Mouse (Mus musculus) layer of hippocampus, adult 9-10 months (tissue): ENCODE data around the gene Usp39.
A peak's percentile ranks its signal among the peaks of the same experiment; 100 is the strongest.

ENCODE experiments used
- DNase-seq: peaks from one replicate; pipeline ENCODE4 v3.0.0; 2022; ENCODE audit warnings: low spot score

Usp39 gene

DNA sequence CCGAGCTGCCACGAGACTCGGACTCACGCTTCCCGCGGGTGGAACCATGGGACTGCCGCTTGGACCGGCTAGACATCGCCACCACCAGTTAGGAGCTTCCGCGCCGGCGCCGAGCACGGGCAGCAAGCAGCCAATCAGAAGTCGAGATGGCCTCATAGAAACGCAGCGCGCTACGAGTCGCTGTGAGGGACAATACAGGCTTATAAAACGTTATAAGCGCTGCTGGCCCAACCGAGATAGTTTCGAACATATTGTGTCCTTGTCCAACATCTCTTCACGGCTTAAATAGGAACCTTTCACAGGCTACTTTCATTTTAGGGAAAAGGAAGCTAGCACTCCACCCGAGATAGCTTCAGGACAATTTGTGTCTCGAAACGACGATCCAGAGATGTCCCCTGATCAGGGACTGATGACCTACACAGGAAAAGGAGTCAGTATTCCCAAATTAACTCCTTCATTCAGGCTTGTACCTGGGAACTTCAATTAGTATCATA is at the start of gene Usp39:
Gene Usp39 (minus strand): TSS at position 111 of the 494 bp plus-strand sequence.
- peak; percentile 87 for DNase-seq

DNA sequence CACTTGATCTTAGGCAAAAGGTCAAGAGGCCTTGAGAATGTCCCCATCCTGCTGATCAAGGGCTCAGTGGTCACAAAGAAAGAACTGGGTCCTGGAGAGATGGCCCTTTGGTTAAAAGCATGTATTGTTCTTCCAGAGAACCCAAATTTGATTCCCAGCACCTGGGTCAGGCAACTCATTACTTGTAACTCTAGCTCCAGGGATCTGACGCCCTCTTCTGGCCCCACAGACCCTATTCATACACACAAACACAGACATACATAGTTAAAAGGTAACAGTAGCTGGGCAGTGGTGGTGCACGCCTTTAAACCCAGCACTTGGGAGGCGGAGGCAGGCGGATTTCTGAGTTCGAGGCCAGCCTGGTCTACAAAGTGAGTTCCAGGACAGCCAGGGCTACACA is 47.4 kb upstream of the Usp39 start:
- DNase-seq = no peak

DNA sequence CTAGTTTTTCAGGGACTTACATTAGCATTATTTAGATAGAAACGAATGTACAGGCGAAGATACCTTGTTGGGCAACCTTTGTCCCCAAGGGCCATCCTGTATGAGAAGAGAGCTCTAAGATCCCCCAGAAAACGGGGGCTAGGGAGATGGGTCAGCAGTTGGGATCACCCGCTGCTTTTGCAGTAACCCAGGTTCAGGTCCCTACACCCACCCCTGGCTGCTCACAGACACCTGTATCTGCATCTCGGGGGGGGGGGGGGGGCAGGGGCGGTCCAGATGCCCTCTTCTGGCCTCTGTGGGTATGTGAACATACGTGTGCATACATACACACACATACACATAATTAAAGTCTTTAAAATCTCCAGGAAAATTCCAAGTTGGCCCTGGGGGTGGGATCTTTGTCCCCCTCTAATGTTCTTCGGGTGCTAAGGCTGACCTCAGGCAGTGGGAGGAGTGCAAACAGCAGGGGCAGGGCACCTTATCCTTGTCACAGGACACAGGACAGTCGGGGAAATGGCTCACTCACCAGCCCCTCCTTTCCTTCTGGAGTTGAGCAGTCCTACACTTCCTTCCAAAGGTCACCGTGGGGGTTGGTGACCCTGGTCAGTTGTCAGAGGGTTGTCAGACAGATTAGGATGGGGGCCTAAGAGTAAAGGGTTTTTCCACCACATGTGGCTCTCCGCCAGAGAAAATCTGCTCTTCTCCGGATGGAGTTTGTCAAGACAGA is 46.0 kb upstream of the Usp39 start:
- DNase-seq = no peak

DNA sequence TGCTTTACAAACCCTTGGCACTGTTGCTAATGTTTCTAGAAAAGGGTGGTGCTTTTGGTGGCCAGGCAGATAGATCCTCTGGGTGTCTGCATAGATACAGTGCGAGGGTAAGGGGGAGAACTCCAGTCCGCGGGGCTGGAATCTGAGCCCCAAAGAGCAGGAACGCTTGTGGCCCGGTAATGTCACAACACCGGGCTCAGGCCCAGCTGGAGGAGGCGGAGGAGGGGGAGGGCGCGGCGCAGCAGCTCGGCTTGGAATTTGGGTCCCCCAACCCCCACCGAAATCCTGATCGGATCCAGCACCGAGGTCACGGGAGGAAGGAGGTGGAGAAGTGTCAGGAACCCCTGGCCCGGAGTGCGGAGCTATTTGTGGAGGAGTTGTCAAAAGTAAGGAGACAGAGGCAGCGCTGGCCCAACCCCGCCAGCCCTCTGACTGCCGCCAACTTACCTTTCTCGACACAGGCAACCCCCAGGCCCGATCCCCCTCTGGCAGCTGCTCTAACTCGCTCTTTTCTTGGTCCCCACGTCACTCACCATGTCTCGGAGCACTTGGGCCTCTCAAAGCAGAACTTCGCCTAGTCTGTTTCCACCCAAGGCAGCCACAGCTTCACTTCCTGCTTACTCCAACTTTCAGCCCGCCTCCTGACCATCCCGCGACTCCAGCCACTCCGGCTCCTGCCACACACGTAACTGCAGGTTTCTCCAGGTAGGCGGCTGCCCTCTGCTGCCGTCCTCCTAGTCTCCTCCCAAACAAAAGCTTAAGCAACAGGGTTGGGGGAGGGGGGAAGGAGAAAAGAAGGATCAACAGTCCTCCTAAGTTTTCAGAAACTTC is 45.2 kb upstream of the Usp39 start, which contains the start of gene Vamp8:
Gene Vamp8 (minus strand): TSS at position 763 of the 831 bp plus-strand sequence.
- no peak for DNase-seq

DNA sequence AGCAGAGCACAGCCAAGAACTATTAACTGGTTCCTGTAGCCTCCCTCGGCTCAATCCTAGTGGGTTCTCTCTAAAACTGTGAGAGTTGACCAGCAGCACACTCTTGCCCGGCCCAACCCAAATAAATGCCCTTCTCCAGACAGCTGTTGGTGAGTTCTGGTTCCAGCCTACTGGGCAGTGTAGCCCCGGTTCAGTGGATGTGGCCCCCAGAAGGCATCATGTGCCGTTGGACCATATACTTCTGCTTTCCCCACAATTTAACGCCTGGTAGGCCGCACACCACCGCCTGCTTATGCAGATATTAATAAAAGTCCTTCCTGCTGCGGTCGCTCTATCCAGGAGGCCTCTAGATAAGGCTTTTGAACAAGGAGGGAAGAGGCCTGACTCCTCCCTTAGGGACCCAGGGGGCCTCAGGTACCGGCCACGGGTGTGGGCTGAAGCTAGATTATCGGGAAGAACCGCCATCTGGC is 44.5 kb upstream of the Usp39 start:
- DNase-seq = no peak

DNA sequence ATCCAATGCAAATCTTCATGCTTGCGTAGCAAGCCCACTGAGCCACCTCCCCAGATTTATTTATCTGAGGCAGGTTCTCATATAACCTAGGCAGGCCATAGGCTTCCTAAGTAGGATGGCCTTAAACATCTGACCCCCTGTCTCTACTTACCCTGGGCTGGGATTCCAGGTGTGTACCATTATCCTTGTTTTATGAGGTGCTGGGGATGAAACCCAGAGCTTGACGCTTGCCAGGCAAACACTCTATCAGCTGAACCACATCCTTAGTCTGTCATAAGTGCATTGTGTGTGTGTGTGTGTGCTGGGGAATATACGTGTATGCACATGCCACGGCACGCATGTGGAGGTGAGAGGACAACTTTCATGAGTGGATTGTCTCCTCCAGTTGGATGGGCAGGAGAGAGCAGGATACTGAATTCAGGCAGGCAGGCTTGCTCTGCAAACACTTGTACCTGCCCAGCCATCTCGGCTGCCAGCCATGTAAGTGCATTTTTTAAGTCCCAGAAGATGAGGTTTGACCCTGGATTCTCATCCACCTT is 43.9 kb upstream of the Usp39 start:
- no peak for DNase-seq

DNA sequence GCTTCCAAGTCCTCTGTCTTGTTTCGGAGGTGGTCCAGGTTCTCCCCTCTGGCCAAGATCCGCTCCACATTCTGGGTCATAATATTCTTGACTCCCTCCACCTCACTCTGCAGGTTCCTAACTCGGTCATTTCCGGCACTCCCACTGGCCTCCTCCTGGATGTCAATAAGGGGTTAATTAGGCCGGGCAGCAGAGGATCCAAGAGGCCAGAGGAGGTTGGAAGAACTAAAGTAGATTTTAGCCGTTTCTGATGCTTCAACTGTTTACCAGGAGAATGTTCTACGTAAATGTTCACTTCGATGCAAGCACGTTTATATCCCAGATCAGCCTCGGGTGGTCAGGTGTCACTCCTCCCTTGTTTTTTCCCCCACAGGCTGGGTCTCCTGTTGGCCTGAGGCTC is 43.3 kb upstream of the Usp39 start:
- no peak for DNase-seq

DNA sequence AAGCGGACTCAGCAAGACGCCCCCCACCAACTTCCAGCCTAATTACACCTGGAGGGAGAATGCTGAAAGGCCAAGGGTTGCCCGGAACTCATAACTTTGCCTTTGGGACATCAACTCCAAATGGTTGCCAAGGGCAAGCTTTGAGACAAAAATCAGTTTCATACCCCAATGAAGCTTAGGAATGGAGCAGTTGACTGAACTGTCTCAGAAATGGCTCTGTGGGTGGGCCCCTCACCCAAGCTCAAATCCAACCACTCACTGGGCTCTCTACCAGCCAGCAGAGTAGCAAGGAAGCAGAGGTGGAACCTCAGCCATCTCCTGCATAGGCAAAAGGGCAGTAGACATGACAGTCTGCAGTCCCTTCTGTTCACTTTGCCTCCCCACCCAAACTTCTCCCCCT is 42.8 kb upstream of the Usp39 start:
- no peak for DNase-seq

DNA sequence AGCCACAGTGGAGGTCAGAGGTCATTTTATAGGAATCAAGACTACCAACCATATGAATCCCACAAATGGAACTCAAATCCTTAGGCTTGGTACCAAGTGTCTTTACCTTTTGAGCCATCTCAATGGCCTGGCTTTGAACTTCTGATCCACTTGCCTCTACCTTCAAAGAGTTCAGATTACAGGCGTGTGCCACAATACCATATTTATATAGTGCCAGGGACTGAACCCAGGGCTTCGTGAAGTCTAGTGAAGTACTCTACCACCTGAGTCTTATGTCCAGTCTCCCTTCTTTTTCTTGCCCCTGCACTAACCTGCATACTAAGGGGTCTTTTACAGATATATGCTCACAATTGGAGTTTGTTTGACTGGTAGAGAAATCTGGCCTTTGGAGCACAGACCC is 41.6 kb upstream of the Usp39 start:
- DNase-seq = no peak

DNA sequence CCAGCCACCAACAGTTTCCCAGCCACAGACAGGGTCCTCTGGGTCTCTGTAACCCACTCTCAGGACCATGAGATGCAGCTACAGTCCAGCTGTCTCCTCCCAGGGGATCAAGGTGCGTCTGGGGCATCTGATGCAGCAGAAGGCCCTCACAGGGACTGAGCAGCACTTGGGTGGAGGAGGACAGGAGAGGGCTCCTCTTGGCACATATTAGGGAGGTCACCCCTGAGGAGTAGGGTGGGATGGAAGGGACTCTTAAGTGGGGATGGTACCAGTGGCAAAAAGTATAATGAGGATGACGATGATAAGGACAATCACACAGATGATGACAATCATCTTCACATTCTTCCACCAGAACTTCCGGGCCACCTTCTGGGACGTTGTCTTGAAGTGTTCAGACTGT is 40.3 kb upstream of the Usp39 start:
- DNase-seq = no peak

DNA sequence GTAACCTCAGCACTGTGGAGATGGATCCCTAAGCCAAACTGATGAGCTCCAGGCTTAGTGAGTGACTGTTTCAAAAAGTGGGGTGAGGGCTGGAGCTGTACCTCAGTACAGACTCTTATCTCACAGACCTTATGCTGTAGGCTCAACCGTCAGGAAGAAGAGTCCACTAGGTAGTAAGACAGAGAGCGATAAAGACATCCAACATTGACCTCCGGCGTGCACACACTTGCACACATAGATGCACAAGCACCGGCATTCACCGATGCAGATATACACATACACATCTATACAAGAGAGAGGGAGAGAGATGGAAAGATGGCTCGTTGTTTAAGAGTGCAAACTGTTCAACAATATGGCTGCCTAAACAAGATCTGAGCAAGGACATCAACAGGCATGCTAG is 39.0 kb upstream of the Usp39 start:
- DNase-seq = no peak

DNA sequence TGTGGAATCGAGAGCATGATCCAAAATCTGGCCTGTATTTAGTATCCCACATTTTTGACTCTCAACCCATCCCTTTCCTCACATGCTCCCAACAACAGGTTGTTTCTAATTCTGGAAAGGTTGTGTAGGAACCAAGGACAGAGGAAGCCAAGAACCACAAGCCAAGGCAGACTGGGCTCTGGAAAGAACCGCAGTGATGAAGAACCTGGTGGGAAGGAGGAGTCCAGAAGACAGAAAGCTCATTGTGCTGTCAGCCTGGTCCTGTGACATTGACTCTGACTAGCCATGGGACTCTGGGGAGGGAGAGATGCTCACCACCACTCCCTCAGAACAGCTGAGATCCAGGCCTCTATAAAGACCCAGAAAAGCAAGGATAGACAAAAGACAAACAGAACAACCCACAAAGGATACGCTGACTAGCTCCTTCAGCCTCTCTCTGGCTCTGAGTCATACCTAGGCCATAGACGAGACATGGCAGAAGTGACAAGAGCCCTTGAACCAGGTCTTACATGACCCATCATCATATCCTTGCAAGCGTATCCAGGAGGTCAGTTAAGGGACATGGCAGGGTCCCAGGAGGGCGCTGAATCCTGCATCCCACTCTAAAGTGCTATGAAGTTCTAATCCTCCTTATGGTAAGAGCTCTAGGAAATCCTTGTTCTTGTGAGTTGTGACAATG is 38.3 kb upstream of the Usp39 start:
- no peak for DNase-seq

DNA sequence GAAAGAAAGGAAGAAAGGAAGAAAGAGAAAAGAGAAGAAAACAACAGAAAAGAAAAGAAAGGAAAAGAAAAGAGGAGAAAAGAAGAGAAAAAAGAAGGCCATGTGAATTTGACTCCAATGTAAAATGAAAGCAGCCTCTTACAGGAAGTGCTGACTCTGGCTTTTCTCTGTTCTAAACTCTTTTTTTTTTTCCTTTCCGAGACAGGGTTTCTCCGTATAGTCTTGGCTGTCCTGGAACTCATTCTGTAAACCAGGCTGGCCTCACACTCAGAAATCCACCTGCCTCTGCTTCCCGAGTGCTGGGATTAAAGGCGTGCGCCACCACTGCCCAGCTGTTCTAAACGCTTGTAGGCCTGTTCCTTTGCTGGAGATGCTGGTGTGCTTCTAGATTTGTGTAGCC is 37.5 kb upstream of the Usp39 start:
- no peak for DNase-seq

DNA sequence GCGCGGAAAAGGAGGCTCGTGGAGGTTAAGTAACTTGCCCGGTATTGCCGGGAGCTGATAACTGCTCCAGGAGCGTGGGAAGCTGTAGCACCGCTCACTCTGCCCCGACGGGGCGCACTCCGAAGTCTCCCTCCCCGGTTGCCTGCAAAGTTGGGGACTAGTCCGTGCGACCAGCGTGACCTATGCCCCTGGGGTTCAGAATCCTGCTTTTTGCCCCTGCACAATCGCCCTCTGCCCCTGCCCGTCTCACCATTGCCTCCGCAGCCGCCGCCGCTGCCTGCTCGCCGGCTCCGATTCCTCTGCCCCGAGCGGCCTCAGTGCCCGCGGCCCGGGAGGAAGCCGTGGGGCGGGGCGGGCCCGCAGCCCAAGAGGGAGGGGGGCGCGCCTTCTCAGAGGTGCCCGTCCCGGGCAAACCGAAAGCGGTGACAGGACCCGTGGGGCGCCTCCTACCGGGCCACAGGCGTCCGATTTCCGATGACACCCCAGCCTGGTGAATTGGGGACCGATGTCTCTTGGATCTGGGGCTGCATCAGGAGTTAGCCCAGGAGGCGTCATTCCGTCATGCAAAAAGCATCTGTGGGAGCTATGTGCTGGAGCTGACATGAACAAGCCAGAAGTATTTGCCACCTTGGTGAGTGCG is 35.3 kb upstream of the Usp39 start, which contains the start of gene Vamp5:
Gene Vamp5 (minus strand): TSS at position 338 of the 640 bp plus-strand sequence.
- DNase-seq = no peak

DNA sequence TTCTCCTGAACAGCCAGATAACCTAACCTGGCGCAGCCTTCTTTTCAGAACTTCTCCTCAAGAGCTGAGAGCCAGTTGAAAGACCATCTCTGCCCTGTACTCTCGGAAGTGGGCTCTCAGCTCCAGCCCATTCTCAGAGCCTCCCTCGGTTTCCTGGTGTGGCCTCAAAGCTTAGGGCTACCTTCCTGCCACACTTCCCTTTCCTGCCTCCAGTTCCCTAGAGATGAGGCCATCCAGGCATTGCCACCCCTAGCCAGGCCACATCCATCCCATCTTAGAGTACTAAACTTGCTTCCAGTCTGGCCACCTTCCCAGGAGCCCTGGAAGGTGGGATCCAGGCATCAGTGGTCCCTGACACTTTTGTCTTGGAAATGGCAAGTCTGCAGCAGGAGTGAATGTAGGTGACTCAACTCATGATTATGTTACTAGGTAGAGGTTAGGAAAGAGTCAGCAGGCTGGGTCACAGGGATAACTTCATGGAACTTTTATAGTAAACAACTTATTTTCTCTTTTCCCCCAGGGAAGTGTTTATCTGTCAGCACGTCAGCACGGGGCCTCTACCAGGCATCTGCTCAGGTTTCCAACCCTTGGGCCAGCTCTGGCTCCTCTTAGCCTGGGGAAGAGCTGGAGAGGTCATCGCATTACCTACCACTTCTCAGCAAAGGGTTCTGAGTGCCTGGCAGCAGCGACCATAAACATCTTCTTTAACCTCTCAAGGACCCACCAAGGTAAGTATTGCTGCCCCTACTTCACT is 34.6 kb upstream of the Usp39 start:
- DNase-seq = no peak

DNA sequence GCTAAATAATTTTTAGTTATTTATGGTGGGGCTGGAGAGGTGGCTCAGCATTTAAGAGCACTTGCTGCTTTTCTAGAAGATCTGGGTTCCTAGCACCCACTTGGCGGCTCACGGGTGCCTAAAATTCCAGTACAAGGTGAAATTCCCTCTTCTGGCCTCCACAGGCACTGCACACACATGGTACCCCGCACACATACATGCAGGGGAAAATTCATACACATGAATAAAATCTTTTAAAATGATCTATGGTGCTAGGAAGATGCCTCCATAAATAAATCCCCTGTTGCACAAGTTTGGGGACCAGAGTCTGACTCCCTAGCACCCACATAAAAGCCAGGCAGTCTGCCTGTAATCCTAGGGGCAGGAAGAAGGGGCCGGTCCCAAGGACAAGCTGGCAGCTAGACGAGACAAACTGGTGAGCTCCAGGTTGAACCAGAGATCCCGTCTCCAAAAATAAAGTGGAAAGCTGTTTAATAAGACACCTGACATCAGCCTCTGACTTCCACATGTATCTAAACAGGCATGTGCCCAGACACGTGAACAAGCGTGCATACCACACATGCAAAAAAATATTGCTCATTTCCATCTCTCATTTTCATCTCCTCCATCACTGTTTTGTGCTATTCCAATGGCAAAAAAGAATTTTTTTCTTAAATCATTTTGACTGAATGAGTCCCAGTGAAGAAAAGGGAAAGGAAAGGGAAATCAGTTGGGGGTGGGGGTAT is 33.7 kb upstream of the Usp39 start:
- DNase-seq = no peak

DNA sequence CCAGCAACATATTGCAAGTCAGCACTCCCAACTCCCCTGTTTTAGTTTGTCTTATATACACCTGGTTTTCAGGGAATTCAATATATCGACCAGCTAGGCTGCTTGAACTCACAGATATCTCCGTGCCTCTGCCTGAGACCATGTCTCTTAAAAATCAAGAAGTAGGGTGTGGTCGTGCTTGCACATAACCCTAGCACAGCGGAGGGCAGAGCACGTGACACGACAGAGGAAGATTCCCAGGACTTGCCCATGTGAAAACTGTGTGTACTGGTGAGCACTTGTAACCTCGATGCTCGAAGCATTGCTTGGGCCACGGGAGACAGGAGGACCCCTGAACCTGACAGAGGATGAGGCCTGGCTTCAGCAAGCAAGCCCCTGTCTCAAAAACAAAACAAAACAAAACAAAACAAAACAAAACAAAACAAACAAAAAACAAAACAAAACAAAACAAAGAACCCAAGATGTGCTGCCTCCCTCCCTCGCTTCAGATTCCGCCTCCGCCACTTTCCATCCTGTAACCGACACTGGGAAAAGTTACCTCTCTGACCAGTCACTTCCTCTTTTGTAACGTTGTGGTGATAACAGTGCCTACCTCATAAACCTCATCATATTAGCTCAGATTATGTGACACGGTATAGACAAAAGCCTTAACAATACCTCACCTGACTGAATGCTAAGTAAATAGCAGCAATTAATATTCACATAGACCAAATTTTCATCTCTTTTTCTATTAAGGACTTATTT is 30.0 kb upstream of the Usp39 start:
- DNase-seq = no peak

DNA sequence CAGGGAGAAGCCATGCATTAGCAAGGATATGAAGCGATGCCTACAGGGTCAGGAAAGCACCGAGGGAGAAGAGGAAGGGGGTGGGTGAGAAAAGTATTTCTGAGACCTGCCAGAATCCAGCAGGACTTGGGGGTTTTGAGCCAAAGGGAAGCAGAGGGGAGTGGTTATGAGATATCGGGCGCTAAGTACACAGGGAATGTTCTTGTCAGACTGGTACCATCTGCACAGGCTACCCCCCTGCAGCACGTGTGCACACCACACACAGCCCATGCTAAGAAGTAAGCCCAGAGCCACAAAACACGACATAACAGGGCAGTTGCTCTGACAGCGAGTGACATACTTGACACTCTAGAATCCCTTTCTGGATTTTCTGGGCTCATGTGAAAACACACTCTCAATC is 29.2 kb upstream of the Usp39 start:
- DNase-seq = no peak

DNA sequence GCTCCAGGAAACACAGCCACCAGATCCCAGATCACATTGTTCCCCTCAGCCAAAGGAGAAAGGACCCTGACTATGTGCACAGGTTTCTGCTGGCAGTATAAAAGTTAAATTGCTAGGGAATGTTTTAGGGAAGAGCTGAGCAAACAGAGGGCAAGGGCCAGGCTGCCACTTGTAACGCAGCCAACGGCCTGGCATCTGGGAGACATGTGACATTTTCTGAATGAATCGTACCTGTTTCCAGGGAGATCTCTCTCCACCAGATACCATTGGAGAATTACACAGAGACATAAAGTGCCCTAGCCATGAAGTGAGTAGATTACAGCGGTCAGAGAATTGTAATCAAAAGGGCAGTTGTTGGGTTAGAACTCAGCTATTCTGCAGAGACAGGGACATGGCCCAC is 28.2 kb upstream of the Usp39 start:
- no peak for DNase-seq

DNA sequence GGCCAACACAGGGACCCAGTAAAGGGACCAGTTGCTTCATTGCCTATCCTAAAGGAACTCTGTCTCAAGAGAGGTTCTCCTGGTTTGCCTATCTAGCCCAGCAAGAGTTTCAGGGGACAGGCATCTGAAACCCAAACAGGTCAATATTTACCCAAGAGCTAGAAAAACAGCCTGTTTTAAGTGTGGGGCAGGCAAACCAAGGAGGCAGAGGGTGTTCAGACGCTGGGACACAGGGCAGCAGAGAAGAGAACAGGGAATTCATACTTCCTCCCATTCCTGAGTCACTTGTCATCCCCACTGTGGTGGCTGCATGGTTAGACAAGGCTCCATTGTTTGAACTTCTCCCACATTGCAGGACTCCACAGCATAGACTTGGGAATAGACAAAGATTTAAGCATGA is 26.6 kb upstream of the Usp39 start:
- no peak for DNase-seq
